Mouse (Mus musculus) embryonic facial prominence, embryonic 12.5 days (tissue): ENCODE measurements around the gene Tceanc2. TPM values are rescaled to one million over a fixed set of nuclear protein-coding genes. Genes with fewer than 3 reads are reported as not detected.

Experiments
- ATAC-seq: fragments of 200-750 bp; cut with Nextera tagmentation; 2 replicates; pipeline ENCODE4 v1.8.0; 2017; ENCODE audit not compliant: insufficient number of reproducible peaks, insufficient read depth, low FRiP score, low TSS enrichment
- H3K27ac ChIP-seq: fragments of 300-500 bp; sonication (generic); 2 replicates; pipeline ENCODE4 v1.5.1; 2016; ENCODE audit warnings: mild to moderate bottlenecking
- H3K27me3 ChIP-seq: fragments of 300-500 bp; sonication (generic); 2 replicates; pipeline ENCODE4 v1.6.1; 2016; ENCODE audit warnings: mild to moderate bottlenecking, moderate library complexity
- H3K36me3 ChIP-seq: fragments of 300-500 bp; sonication (generic); 2 replicates; pipeline ENCODE4 v1.6.1; 2016; ENCODE audit warnings: mild to moderate bottlenecking
- H3K4me1 ChIP-seq: fragments of 300-500 bp; sonication (generic); 2 replicates; pipeline ENCODE4 v1.6.1; 2016
- H3K4me2 ChIP-seq: fragments of 300-500 bp; sonication (generic); replicated peaks from 2 replicates; pipeline ENCODE4 v1.6.1; 2016; ENCODE audit warnings: mild to moderate bottlenecking, moderate library complexity
- H3K4me3 ChIP-seq: fragments of 300-500 bp; sonication (generic); 2 replicates; pipeline ENCODE4 v1.5.1; 2016; ENCODE audit warnings: mild to moderate bottlenecking
- H3K9ac ChIP-seq: fragments of 300-500 bp; sonication (generic); 2 replicates; pipeline ENCODE4 v1.6.1; 2016; ENCODE audit warnings: mild to moderate bottlenecking, moderate library complexity
- H3K9me3 ChIP-seq: fragments of 300-500 bp; sonication (generic); 2 replicates; pipeline ENCODE4 v1.6.1; 2016; ENCODE audit warnings: mild to moderate bottlenecking, moderate library complexity
- WGBS: fragments of 180-500 bp; shearing (Covaris S2); methylation state at CpG from one replicate; pipeline ENCODE4 v1.1.7; 2016; 5-methylcytosine and 5-hydroxymethylcytosine counted together
- polyA plus RNA-seq: library from polyadenylated mRNA; unstranded; fragments of >200 nt; fragmentation: Nextera tagmentation; extraction: Ambion mirVana; gene quantifications from 2 replicates; pipeline ENCODE4 v1.2.1, GENCODE M21; 2016

The Tceanc2 gene
- polyA plus RNA-seq, 1 experiment from 2014 or later: 24.7 TPM

DNA sequence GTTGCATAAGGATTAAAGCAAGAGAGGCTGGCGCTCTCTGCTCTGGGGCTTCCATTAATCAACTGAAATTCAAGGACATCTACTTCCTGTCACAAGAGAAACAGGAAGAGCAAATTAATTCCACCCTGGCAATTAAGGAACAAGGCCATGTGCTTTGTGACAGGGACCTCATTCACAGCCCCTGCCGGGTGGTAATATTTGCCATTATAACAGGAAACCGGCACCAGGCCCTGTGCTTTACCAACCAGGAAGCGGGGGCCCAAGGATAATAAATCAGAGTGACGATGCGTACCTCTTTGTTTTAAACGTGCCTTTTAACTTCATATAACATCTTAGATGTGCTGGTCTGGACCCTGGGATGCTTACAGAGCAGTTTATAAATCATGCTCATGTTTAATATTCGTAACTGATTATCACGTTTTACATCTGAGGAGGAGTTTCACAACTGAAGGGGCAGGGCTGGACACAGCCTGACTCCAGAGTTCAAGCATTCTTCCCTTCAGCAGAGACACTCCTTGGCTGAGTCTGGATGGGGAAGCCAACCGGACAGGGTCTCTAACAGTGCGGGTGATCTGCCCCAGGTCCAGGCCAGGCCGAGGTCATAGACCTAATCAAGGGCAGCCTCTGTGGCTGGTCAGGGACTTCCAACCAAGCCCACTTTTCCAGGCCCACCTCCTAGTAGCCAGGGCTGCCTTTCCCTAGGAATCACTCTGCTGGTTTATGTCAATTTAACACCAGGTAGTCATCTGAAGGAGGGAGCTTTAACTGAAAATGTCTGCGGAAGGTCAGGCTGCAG lies 38.9 kb downstream of the Tceanc2 start:
- 31% methylated on average over 13 of the region's 13 CpGs for WGBS
- ATAC-seq: peak; percentile 10; the same call in 1 of the 2 replicates

DNA sequence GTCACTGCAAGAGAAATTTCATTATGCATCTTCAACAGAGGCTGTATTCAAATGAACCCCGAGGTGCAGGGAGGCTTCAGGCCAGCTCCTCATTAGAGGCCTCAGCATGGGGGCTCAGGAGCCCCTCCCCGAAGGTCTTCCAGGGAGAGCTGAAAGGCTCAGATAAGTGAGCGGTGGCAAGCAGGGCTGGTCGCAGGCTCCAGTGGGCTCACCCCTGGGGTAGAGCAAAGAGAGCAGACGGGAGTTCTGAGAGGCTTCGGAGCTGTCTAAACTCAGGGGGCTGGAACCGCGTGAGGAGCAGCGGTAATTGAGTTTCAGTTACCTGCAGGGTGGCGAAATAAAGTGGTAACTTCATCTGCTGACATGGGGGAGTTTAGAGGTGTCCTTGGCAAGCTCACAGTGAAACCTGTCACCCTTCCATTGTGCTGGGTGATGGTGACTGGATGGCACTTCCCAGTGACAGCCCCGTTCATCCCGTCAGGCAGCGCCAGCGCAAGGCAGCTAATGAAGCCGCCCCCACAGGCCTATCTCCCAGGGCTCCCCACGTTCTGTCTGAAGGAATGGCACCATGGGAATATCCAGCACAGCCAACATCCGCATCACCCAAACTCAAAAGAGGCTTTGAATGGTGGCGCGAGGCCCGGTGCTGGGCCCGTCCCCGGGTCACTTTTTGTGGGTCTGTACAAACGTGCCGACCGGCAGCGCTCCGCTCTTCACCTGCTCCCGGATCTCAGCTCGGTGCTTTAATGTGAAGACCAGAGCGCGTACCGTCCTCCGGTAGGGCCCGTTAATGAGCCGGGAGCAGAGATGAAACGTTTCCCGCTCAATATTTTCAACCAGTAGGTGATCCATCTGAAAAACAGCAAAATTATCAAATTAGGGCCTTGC lies 39.7 kb downstream of the Tceanc2 start:
- Histone ChIP-seq H3K4me2 (no peak overlapping the region), H3K4me1 (peaks cover 56% of the 10 kb centered on the region), H3K27me3 (no peaks in the 10 kb centered on the region), H3K9ac (no peak overlapping the region), H3K27ac (no peak overlapping the region), H3K36me3 (peaks cover 6% of the 10 kb centered on the region; the same call in 1 of the 2 replicates), H3K4me3 (no peak overlapping the region), H3K9me3 (no peaks in the 10 kb centered on the region)
- 32% methylated on average over 37 of the region's 37 CpGs for WGBS
- no peak for ATAC-seq

More for the DNA sequence above, 38.9 kb downstream of the Tceanc2 start:
- no peak overlapping the region for H3K9ac ChIP-seq
- no peaks in the 10 kb centered on the region for H3K27me3 ChIP-seq
- H3K4me2 ChIP-seq: no peak overlapping the region
- no peak overlapping the region for H3K4me3 ChIP-seq
- peaks cover 56% of the 10 kb centered on the region for H3K4me1 ChIP-seq
- peak overlapping the region; percentile 43; the same call in 1 of the 2 replicates for H3K27ac ChIP-seq
- H3K9me3 ChIP-seq: no peaks in the 10 kb centered on the region
- H3K36me3 ChIP-seq: peaks cover 6% of the 10 kb centered on the region; the same call in 1 of the 2 replicates

DNA sequence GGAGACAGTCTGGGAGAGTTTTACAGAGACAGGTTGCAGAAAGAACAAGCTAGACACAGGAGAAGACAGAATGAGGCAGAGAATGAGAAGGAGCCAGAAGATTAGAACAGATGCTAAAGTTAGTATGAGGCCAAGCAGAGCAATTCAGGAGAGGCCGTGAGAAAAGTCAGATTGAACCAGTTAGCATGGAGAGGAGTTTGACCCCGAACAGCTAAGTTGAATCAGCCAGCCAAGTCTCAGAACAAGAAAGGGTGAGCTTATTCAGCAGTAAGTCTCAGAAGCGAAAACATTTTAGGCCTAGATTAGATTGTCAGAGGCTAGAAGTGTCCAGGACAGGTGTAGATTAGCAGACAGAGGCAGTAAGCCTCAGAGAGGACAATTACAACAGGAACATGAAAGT lies 42.4 kb downstream of the Tceanc2 start:
- H3K4me2 ChIP-seq: no peak overlapping the region
- H3K27me3 ChIP-seq: no peaks in the 10 kb centered on the region
- H3K4me1 ChIP-seq: peaks cover 56% of the 10 kb centered on the region
- no peaks in the 10 kb centered on the region for H3K9me3 ChIP-seq
- WGBS: 26% methylated on average over 3 of the region's 3 CpGs
- no peaks in the 10 kb centered on the region for H3K36me3 ChIP-seq
- H3K4me3 ChIP-seq: no peak overlapping the region
- ATAC-seq: no peak
- no peak overlapping the region for H3K27ac ChIP-seq
- H3K9ac ChIP-seq: peak overlapping the region; percentile 27; the same call in 1 of the 2 replicates

DNA sequence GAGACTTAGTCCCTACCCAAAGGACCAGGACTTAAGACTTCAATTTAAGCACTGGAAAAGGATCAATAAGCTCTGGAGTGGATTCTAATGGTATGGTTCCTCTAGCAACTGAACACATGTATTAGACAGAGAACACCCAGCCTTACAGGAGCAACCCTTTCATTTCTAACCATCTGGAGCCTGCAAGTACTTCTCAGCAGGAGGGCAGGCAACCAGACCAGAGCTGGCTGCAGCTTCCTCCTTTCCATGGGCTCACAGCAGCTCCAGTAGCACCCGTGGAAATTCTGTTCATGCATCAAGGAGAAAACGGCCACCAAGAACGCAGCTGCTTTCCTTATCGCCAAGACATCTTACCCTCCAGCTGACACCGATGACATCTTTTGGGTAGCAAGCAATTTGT lies 43.3 kb downstream of the Tceanc2 start:
- WGBS: 75% methylated on average over 5 of the region's 5 CpGs
- Histone ChIP-seq H3K27me3 (no peaks in the 10 kb centered on the region), H3K4me3 (no peak overlapping the region), H3K4me1 (peaks cover 58% of the 10 kb centered on the region), H3K9ac (no peak overlapping the region), H3K4me2 (no peak overlapping the region), H3K9me3 (no peaks in the 10 kb centered on the region), H3K36me3 (no peaks in the 10 kb centered on the region), H3K27ac (no peak overlapping the region)
- no peak for ATAC-seq

DNA sequence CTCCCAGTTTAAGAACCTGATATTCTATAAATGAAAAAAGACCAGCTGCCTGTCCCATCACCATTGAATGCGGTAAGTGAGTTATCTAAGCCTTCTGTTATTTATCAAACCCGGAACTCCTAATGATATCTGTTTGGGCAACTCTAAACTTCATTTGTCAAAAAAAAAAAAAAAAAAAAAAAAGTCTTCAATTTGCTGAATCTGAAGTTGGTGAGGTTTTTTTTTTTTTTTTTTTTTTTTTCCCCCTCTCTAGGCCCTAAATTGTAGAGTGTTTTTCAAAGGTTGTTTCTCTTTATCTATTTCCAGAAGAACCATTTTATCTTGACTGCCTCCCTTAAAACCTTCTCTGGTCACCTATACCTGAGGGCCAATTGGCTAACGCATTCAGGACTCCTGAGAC lies 44.0 kb downstream of the Tceanc2 start:
- no peaks in the 10 kb centered on the region for H3K9me3 ChIP-seq
- no peak overlapping the region for H3K27ac ChIP-seq
- H3K4me2 ChIP-seq: no peak overlapping the region
- H3K4me3 ChIP-seq: no peak overlapping the region
- H3K36me3 ChIP-seq: no peaks in the 10 kb centered on the region
- H3K4me1 ChIP-seq: peaks cover 54% of the 10 kb centered on the region
- no peak overlapping the region for H3K9ac ChIP-seq
- no peaks in the 10 kb centered on the region for H3K27me3 ChIP-seq
- ATAC-seq: no peak
- 76% methylated on average over 3 of the region's 3 CpGs for WGBS

DNA sequence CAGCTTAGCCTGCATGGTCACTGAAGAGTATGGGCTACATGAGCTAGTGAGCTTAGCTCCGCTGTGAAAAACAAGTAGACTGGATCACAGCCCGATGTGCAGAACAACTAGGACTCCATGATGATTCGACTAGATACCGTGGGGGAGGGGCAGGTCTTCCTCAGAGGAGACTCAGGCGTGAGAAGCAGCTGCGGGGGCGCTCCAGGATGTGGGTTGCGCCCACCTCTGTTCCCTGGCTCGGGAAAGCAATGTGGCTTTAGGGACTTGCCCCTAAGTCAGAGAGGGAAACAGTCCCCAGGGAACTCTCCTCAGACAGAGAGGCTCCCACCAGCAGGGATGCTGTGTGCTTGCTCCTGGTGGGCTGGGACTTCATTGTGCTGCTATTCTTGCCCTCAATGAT lies 48.4 kb downstream of the Tceanc2 start:
- Histone ChIP-seq H3K27ac (no peak overlapping the region), H3K4me3 (no peak overlapping the region), H3K9me3 (no peaks in the 10 kb centered on the region), H3K27me3 (no peaks in the 10 kb centered on the region), H3K4me2 (no peak overlapping the region), H3K9ac (no peak overlapping the region), H3K4me1 (peaks cover 27% of the 10 kb centered on the region), H3K36me3 (no peaks in the 10 kb centered on the region)
- no peak for ATAC-seq
- 20% methylated on average over 9 of the region's 9 CpGs for WGBS

DNA sequence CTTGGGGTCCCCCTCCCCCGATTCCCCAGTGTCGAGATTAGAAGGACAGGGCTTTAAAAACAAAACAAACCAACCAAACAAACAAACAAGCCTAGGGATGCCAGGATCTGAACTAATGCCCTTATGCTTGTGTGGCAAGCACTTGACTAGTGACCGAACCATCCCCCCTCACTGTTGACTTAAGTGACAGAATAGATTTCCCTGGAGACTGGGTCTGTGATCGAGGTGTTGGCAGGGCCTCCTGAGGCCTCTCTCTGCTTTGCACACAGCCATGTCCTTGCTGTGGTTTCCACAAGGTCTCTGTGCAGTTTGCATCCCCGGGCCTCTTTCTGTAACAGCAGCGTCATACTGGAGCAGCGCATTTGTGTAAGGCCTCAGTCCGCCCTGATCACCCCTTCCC lies 49.5 kb downstream of the Tceanc2 start:
- Histone ChIP-seq H3K4me2 (no peak overlapping the region), H3K4me1 (peaks cover 28% of the 10 kb centered on the region), H3K27ac (no peak overlapping the region), H3K4me3 (no peak overlapping the region), H3K9me3 (no peaks in the 10 kb centered on the region), H3K36me3 (no peaks in the 10 kb centered on the region), H3K9ac (no peak overlapping the region), H3K27me3 (no peaks in the 10 kb centered on the region)
- WGBS: 79% methylated on average over 8 of the region's 8 CpGs
- no peak for ATAC-seq

DNA sequence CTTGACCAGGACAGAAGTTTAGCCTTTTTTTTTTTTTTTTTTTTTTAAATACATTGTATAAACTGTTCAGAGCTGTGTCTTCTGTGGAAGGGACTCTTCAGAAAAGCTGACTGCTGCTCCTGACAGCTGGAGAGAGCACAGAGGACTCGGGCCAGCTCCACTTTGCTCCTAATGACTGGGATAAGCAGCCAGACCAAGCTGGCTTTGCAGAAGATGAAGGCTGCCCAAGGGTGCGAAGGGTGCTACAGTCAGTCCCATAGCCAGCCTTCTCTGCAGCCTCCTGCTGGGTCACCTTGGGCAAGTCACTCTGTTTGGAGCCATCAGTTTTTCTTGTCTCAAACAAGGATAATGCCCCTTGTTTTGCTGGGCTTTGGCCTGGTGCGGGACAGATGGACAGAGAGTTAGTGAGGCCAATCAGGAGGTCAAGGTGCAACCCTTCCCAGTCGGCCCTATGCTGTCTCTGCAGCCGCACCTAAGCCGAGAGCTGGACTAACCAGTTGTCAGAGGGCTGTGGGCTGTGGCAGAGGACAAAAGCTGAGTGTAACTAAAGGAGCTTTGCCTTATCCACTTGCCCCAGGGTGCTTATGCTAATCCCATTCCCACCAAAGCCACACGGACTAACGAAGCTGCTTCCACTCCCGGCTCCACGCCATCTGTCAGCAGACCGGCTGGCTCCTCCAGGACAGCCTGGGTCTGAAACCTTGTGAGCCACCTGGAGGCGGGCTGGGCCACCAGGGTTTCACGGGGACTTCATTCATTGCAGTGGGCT lies 50.8 kb downstream of the Tceanc2 start:
- peaks cover 30% of the 10 kb centered on the region for H3K4me1 ChIP-seq
- H3K9me3 ChIP-seq: no peaks in the 10 kb centered on the region
- H3K27me3 ChIP-seq: no peaks in the 10 kb centered on the region
- WGBS: 20% methylated on average over 13 of the region's 13 CpGs
- H3K27ac ChIP-seq: no peak overlapping the region
- H3K36me3 ChIP-seq: no peaks in the 10 kb centered on the region
- H3K4me3 ChIP-seq: no peak overlapping the region
- no peak overlapping the region for H3K9ac ChIP-seq
- no peak overlapping the region for H3K4me2 ChIP-seq
- peak; percentile 35; the same call in 1 of the 2 replicates for ATAC-seq

DNA sequence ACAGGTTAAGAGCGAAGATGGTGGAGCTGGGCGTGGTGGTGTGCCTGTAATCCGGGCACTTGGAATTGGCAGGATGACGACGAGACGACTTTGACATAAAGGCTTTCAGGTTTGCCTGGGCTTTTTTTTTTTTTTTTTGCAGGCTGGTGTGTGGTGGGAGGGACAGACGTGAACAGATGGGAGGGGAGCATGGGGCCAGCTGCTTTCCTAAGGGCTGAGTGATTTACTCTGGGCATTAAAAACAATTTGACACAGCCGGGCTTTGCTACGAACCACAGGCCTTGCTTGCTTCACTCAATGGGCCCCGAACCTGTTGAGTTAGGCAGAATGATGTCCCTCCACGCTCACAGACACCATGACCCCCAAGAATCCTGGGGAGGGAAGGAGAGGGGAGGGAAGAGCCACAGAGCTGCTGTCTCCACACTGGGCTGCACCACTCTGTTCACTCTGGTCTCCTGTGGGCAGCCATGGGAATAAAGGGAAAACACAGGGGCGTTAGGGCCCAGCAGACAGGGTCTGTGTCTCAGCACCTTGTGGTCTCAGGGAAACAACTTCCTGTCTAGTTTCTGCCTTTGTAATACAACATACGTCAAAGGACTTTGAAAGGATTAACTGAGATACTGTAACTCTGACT lies 51.9 kb downstream of the Tceanc2 start:
- Histone ChIP-seq H3K27me3 (no peaks in the 10 kb centered on the region), H3K4me1 (peaks cover 30% of the 10 kb centered on the region), H3K36me3 (no peaks in the 10 kb centered on the region), H3K9ac (no peak overlapping the region), H3K4me2 (no peak overlapping the region), H3K27ac (peak overlapping the region; percentile 46; the same call in 1 of the 2 replicates), H3K9me3 (no peaks in the 10 kb centered on the region), H3K4me3 (no peak overlapping the region)
- 49% methylated on average over 13 of the region's 13 CpGs for WGBS
- ATAC-seq: no peak

DNA sequence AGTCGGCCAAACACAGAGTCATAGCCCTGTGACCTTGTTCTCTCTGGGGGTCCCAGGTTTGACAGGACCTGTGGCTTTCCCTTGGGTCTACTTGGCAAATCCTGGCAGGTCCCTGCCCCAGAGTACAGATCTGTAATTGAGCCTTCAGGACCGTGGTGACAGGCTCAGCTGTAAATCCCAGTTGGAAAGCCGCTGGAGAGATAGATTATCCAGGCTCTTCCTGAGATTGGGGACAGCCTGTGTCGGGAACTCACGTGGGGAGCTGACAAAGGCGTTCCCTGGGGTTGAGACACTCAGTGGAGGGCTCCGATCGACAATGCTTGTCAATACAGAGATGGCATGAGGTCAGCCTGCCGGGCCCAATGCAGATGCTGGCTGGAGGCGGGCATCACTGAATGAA lies 52.5 kb downstream of the Tceanc2 start:
- no peak overlapping the region for H3K4me2 ChIP-seq
- WGBS: 59% methylated on average over 10 of the region's 10 CpGs
- H3K27ac ChIP-seq: no peak overlapping the region
- H3K9me3 ChIP-seq: no peaks in the 10 kb centered on the region
- H3K4me1 ChIP-seq: peaks cover 30% of the 10 kb centered on the region
- no peaks in the 10 kb centered on the region for H3K36me3 ChIP-seq
- no peak for ATAC-seq
- no peak overlapping the region for H3K9ac ChIP-seq
- no peaks in the 10 kb centered on the region for H3K27me3 ChIP-seq
- no peak overlapping the region for H3K4me3 ChIP-seq

DNA sequence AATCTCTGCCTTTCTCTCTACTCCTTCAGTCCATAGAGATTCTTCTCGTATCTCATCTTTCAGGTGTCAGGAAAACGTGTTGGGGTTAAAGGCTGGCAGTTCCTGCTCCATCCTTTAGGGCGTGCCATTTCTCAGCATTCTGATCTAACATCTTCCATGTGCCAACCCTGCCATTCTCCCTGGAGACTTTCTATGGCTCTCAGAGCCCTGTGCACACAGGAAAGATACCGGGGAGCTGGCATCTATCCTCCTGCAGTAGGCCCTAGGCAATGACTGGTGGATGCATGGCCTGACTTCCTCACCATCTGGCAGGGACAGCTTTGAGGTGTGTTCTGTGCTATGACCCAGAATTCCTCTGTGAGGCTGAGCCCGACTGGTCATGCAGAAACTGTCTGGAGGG lies 53.8 kb downstream of the Tceanc2 start:
- ATAC-seq: no peak
- WGBS: 48% methylated on average over 5 of the region's 5 CpGs
- peaks cover 22% of the 10 kb centered on the region for H3K4me1 ChIP-seq

More for the DNA sequence above, 53.8 kb downstream of the Tceanc2 start:
- Histone ChIP-seq H3K36me3 (no peaks in the 10 kb centered on the region), H3K9ac (no peak overlapping the region), H3K4me3 (no peak overlapping the region), H3K27ac (no peak overlapping the region), H3K27me3 (no peaks in the 10 kb centered on the region), H3K9me3 (no peaks in the 10 kb centered on the region), H3K4me2 (no peak overlapping the region)
